Mouse (Mus musculus): Measurements from ENCODE around the gene Gm10447. TPM values are rescaled to one million over a fixed set of nuclear protein-coding genes. Genes with fewer than 3 reads are reported as not detected.

Gene Gm10447
- polyA plus RNA-seq, 1 experiment from 2014 or later, result 0.14 TPM

DNA sequence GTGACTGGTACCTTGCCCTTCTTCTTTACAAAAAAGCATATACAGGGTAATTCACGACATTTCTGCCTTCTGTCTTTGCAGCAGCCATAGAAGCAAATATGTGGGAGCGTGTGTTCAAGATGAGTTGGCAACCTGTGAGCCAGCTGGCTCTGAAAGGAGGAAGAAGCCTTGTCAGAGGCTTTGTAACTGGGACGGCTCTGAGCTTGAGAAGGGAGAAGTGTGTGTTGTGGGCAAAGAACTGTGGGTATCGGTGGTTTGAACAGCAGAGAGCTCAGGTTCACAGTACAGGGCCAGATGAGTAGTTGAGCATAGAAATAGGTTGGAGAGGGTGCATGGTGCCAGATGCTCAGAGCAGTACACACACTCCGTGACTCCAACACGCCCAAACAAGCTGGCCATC lies 40.0 kb upstream of the Gm10447 start:
- 72% methylated on average over 6 of the region's 6 CpGs for WGBS
- Histone ChIP-seq H3K27me3 (ENCODE audit: insufficient read depth, low read length) (no peaks in the 10 kb centered on the region), H3K4me3 (replicated peaks; ENCODE audit: low read depth, low read length) (no peak overlapping the region), H3K27ac (no peak overlapping the region), H3K9ac (ENCODE audit: low read depth, low read length) (no peak overlapping the region), H3K9me3 (replicated peaks; ENCODE audit: low read length) (no peaks in the 10 kb centered on the region), H3K4me1 (replicated peaks; ENCODE audit: insufficient read depth, low read length) (no peaks in the 10 kb centered on the region), H3K36me3 (ENCODE audit: insufficient read depth, low read length) (no peaks in the 10 kb centered on the region), H3K4me2 (ENCODE audit: low read length) (no peak overlapping the region)
- DNase-seq (ENCODE audit: low spot score) (no peak), ATAC-seq (replicated peaks; ENCODE audit: low FRiP score, low read depth) (no peak)
- no peak for TF ChIP-seq CTCF (IDR thresholded peaks at IDR 0.05; ENCODE audit: low read depth)

DNA sequence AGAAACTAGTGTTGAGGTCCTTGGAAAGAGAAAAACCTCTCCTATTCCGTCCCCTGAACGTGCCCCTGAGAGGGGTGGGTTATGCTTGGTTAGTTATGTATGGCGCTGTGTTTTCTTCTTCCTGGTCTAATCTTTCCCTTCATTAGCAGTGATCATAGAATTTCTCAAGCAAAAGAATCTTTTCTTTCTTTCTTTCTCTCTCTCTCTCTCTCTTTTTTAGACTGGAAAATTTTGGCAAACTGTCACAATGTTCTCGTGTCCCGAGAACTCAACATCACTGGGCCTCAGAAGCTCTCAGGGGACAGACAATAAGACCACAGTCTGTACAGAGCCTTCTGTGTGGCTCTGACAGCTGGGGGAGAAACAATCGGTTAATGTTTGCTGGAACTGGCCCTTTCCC lies 38.5 kb upstream of the Gm10447 start:
- TF ChIP-seq CTCF (IDR thresholded peaks at IDR 0.05; ENCODE audit: low read depth), result no peak
- H3K9ac ChIP-seq (ENCODE audit: low read depth, low read length), result no peak overlapping the region
- H3K4me2 ChIP-seq (ENCODE audit: low read length), result no peak overlapping the region
- no peak overlapping the region for H3K4me3 ChIP-seq (replicated peaks; ENCODE audit: low read depth, low read length)
- no peaks in the 10 kb centered on the region for H3K9me3 ChIP-seq (replicated peaks; ENCODE audit: low read length)
- H3K27ac ChIP-seq, result no peak overlapping the region
- no peak for DNase-seq (ENCODE audit: low spot score)
- H3K4me1 ChIP-seq (replicated peaks; ENCODE audit: insufficient read depth, low read length), result no peaks in the 10 kb centered on the region
- 36% methylated on average over 6 of the region's 6 CpGs for WGBS
- H3K36me3 ChIP-seq (ENCODE audit: insufficient read depth, low read length), result no peaks in the 10 kb centered on the region
- ATAC-seq (replicated peaks; ENCODE audit: low FRiP score, low read depth), result no peak
- no peaks in the 10 kb centered on the region for H3K27me3 ChIP-seq (ENCODE audit: insufficient read depth, low read length)

DNA sequence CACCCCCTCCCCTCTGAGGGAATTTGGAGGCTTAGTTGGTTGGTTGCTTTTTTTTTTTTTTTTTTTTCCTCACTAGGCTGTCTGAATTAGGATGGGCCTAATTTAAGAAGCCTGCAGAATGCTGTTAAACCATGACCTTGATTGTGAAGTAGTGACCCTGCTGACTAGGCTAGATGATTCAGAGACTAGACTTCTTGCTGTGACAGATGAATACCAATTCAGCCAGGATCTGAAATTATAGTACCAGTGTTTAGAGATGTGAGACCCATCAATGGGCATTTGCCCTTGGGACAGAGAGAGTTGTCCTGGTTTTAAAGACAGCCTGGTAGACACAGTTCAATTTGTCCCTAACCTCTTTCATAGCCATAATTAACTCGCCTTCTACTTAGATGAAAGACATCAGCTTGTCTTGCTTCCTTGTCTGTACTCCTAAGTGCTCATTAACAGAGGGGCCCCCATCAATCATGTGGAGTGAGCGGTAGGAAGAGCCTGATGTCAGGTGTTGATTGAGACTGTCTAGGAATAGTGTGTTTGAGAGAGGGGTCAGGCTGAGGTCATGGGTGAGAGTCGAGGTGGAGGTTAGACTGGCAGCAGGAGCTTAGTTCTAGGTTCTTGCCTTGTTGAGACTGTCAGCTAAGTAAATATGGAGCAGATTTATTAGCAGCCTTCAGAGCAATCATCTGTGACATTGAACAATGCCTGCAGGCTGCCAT lies 36.5 kb upstream of the Gm10447 start:
- DNase-seq (ENCODE audit: low spot score) (no peak), ATAC-seq (replicated peaks; ENCODE audit: low FRiP score, low read depth) (no peak)
- Histone ChIP-seq H3K4me1 (replicated peaks; ENCODE audit: insufficient read depth, low read length) (no peaks in the 10 kb centered on the region), H3K9ac (ENCODE audit: low read depth, low read length) (no peak overlapping the region), H3K36me3 (ENCODE audit: insufficient read depth, low read length) (no peaks in the 10 kb centered on the region), H3K27ac (no peak overlapping the region), H3K27me3 (ENCODE audit: insufficient read depth, low read length) (no peaks in the 10 kb centered on the region), H3K9me3 (replicated peaks; ENCODE audit: low read length) (no peaks in the 10 kb centered on the region), H3K4me3 (replicated peaks; ENCODE audit: low read depth, low read length) (no peak overlapping the region), H3K4me2 (ENCODE audit: low read length) (no peak overlapping the region)
- TF ChIP-seq CTCF (IDR thresholded peaks at IDR 0.05; ENCODE audit: low read depth), result no peak
- WGBS, result 35% methylated on average over 3 of the region's 3 CpGs

DNA sequence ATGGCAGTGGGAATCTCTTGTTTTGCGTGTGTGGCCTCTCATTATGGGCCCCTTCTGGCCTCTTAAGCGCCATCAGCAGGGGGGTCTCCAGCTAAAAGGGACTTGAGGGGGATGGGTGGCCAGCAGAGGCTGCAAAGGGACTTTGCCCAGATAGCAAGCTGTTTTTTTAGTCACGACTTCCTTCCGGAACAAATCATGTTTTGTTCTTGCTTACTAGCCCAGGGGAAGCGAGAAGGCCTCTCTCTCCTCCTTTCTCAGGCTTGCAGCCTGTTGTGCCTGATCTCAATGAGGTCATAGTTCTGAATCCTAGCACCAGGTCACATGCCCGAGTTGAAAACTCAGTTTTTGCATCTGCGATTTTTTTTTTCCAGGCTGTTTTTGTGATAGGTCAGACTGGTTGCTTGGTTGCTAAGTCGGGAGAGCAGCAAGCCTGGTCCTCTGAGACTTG lies 35.1 kb upstream of the Gm10447 start:
- TF ChIP-seq CTCF (IDR thresholded peaks at IDR 0.05; ENCODE audit: low read depth), result no peak
- Histone ChIP-seq H3K4me3 (replicated peaks; ENCODE audit: low read depth, low read length) (no peak overlapping the region), H3K27ac (no peak overlapping the region), H3K36me3 (ENCODE audit: insufficient read depth, low read length) (no peaks in the 10 kb centered on the region), H3K4me2 (ENCODE audit: low read length) (no peak overlapping the region), H3K9ac (ENCODE audit: low read depth, low read length) (no peak overlapping the region), H3K4me1 (replicated peaks; ENCODE audit: insufficient read depth, low read length) (0 out of 2 replicates have a peak, but pooled peaks cover 2% of the 10 kb centered on the region), H3K9me3 (replicated peaks; ENCODE audit: low read length) (no peaks in the 10 kb centered on the region), H3K27me3 (ENCODE audit: insufficient read depth, low read length) (no peaks in the 10 kb centered on the region)
- 27% methylated on average over 8 of the region's 8 CpGs for WGBS
- ATAC-seq (replicated peaks; ENCODE audit: low FRiP score, low read depth), result no peak
- peak; percentile 47 for DNase-seq (ENCODE audit: low spot score)

DNA sequence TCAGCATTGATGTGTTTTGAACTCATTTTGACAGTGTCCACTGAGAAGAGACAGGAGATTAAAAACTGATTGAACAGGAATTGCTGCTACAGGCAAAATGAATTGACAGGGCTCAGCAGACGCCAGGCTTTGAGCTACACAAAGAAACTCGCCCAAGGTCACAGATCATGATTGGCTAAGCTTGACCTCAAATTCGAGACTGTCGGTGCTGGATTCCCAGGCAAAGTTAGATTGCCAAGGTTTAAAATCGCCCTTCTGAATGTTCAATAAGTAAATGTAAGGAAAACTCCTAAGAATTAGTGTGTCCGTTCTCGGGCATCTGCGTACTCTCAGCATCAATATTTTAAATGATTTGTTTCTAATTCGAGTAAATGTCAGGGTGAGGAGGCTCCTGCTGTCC lies 32.5 kb upstream of the Gm10447 start:
- H3K4me2 ChIP-seq (ENCODE audit: low read length), result no peak overlapping the region
- 0 out of 2 replicates have a peak, but pooled peaks cover 2% of the 10 kb centered on the region for H3K4me1 ChIP-seq (replicated peaks; ENCODE audit: insufficient read depth, low read length)
- no peak overlapping the region for H3K4me3 ChIP-seq (replicated peaks; ENCODE audit: low read depth, low read length)
- H3K36me3 ChIP-seq (ENCODE audit: insufficient read depth, low read length), result no peaks in the 10 kb centered on the region
- no peak overlapping the region for H3K9ac ChIP-seq (ENCODE audit: low read depth, low read length)
- H3K27ac ChIP-seq, result no peak overlapping the region
- no peak for TF ChIP-seq CTCF (IDR thresholded peaks at IDR 0.05; ENCODE audit: low read depth)
- H3K27me3 ChIP-seq (ENCODE audit: insufficient read depth, low read length), result no peaks in the 10 kb centered on the region
- 87% methylated on average over 9 of the region's 9 CpGs for WGBS
- ATAC-seq (replicated peaks; ENCODE audit: low FRiP score, low read depth), result no peak
- DNase-seq (ENCODE audit: low spot score), result no peak
- no peaks in the 10 kb centered on the region for H3K9me3 ChIP-seq (replicated peaks; ENCODE audit: low read length)

DNA sequence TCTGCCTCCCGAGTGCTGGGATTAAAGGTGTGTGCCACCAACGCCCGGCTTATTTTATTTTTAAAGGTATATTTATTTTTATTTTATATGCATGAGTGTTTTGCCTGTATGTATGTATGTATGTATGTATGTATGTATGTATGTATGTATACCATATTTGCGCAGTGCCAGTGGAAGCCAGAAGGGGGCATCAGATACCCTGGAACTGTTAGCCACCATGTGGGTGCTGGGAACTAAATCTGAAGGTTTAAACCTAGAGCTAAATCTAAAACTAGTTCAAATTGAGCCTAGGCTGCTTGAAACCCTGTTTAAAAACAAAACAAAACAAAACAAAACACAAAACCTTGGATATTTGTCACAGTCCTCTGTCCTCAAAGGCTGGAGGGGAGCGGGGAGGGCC lies 32.1 kb upstream of the Gm10447 start:
- no peak for ATAC-seq (replicated peaks; ENCODE audit: low FRiP score, low read depth)
- H3K27ac ChIP-seq, result no peak overlapping the region
- 96% methylated on average over 5 of the region's 5 CpGs for WGBS

More for the DNA sequence above, 32.1 kb upstream of the Gm10447 start:
- DNase-seq (ENCODE audit: low spot score), result no peak
- Histone ChIP-seq H3K4me2 (ENCODE audit: low read length) (no peak overlapping the region), H3K9ac (ENCODE audit: low read depth, low read length) (no peak overlapping the region), H3K36me3 (ENCODE audit: insufficient read depth, low read length) (no peaks in the 10 kb centered on the region), H3K4me1 (replicated peaks; ENCODE audit: insufficient read depth, low read length) (0 out of 2 replicates have a peak, but pooled peaks cover 2% of the 10 kb centered on the region), H3K27me3 (ENCODE audit: insufficient read depth, low read length) (no peaks in the 10 kb centered on the region), H3K9me3 (replicated peaks; ENCODE audit: low read length) (no peaks in the 10 kb centered on the region), H3K4me3 (replicated peaks; ENCODE audit: low read depth, low read length) (no peak overlapping the region)
- peak; percentile 18; the same call in 1 of the 2 replicates for TF ChIP-seq CTCF (IDR thresholded peaks at IDR 0.05; ENCODE audit: low read depth)
